Mouse (Mus musculus) kidney, postnatal 36 days (tissue): Measurements from ENCODE around the gene Fmnl2.

Experiments
- DNase-seq, 2 experiments: peaks; one replicate each; pipeline ENCODE4 v3.0.0; 2021 to 2022; ENCODE audit warnings: mixed read lengths in 2 of 2

Gene Fmnl2

GRCm38 (mm10) chr2:53050376-53050775 lies 192.7 kb downstream of the Fmnl2 start:
- no peak for DNase-seq

GRCm38 (mm10) chr2:53051502-53051901 lies 193.8 kb downstream of the Fmnl2 start:
- no peak for DNase-seq

GRCm38 (mm10) chr2:53053714-53054113 lies 196.1 kb downstream of the Fmnl2 start:
- DNase-seq = no peak

- DNase-seq = no peak
Observed at GRCm38 (mm10) chr2:53056556-53056955, 198.9 kb downstream of the Fmnl2 start.

- DNase-seq = no peak
Observed at GRCm38 (mm10) chr2:53057291-53057690, 199.6 kb downstream of the Fmnl2 start.

GRCm38 (mm10) chr2:53061363-53062000 lies 203.8 kb downstream of the Fmnl2 start:
- no peak for DNase-seq

- no peak for DNase-seq
Observed at GRCm38 (mm10) chr2:53066973-53067372, 209.3 kb downstream of the Fmnl2 start.

GRCm38 (mm10) chr2:53070607-53071006 lies 212.9 kb downstream of the Fmnl2 start:
- DNase-seq = peak; percentile 65 to 74

- no peak for DNase-seq
Observed at GRCm38 (mm10) chr2:53079693-53080286, 222.1 kb downstream of the Fmnl2 start.

GRCm38 (mm10) chr2:53082045-53082444 lies 224.4 kb downstream of the Fmnl2 start:
- DNase-seq = no peak

- no peak for DNase-seq
Observed at GRCm38 (mm10) chr2:53082501-53082900, 224.8 kb downstream of the Fmnl2 start.

GRCm38 (mm10) chr2:53083241-53083640 lies 225.6 kb downstream of the Fmnl2 start:
- peak; percentile 32 to 38 for DNase-seq

GRCm38 (mm10) chr2:53085617-53086202 lies 228.1 kb downstream of the Fmnl2 start:
- DNase-seq = peak; percentile 58 to 78

GRCm38 (mm10) chr2:53088744-53089143 lies 231.1 kb downstream of the Fmnl2 start:
- DNase-seq = no peak

GRCm38 (mm10) chr2:53095031-53095430 lies 237.4 kb downstream of the Fmnl2 start:
- DNase-seq = peak; percentile 10 to 17

- no peak for DNase-seq
Observed at GRCm38 (mm10) chr2:53095489-53095888, 237.8 kb downstream of the Fmnl2 start.

GRCm38 (mm10) chr2:53100093-53100492 lies 242.4 kb downstream of the Fmnl2 start:
- no peak for DNase-seq

GRCm38 (mm10) chr2:53101885-53102740 lies 244.5 kb downstream of the Fmnl2 start:
- no peak for DNase-seq

- DNase-seq = no peak
Observed at GRCm38 (mm10) chr2:53102901-53103300, 245.2 kb downstream of the Fmnl2 start.

- no peak for DNase-seq
Observed at GRCm38 (mm10) chr2:53105408-53105807, 247.7 kb downstream of the Fmnl2 start.

- no peak for DNase-seq
Observed at GRCm38 (mm10) chr2:53106056-53106455, 248.4 kb downstream of the Fmnl2 start.

GRCm38 (mm10) chr2:53106472-53106871 lies 248.8 kb downstream of the Fmnl2 start:
- no peak for DNase-seq

- no peak for DNase-seq
Observed at GRCm38 (mm10) chr2:53108547-53108946, 250.9 kb downstream of the Fmnl2 start.
